Mouse (Mus musculus) splenic B cell, adult 2 months (primary cell): ENCODE results near the gene Colec11.

ENCODE experiments used
- DNase-seq: peaks from one replicate; pipeline ENCODE4 v3.0.0-alpha.2; 2011; ENCODE audit warnings: low read depth, low spot score
- H3K27me3 ChIP-seq: 2 replicates; pipeline ENCODE4 v1.6.1; 2012; ENCODE audit warnings: mild to moderate bottlenecking, low read length, moderate library complexity, mixed read lengths; ENCODE audit not compliant: control insufficient read depth, poor library complexity, insufficient read depth, severe bottlenecking
- H3K36me3 ChIP-seq: 2 replicates; pipeline ENCODE4 v1.6.1; 2012; ENCODE audit warnings: mild to moderate bottlenecking, low read length, moderate library complexity, mixed read lengths; ENCODE audit not compliant: control insufficient read depth, poor library complexity, insufficient read depth, severe bottlenecking

Colec11 gene

DNA sequence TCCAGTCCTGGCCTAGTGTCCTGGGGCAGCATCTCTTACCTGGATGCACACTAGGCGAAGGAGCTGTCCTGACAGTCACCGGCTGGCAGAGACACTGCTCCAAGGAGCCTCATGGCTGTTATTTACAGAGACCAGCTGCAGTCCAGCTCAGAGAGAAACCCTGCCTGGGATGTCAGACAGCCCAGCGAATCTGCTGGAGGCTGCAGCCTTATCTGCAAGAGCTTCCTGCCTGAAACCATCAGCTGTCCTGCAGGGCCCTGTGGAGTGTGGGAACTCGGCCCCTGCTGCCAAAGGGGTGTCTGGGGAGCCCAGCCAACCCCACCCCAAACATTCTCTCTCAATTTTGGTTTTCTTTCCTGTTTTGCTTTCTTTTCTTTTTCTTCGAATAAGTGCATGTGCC lies at the start of gene Colec11:
Gene Colec11 (minus strand): TSS at position 183 of the 400 bp plus-strand sequence.
- no peaks in the 10 kb centered on the region for H3K36me3 ChIP-seq
- DNase-seq = no peak

DNA sequence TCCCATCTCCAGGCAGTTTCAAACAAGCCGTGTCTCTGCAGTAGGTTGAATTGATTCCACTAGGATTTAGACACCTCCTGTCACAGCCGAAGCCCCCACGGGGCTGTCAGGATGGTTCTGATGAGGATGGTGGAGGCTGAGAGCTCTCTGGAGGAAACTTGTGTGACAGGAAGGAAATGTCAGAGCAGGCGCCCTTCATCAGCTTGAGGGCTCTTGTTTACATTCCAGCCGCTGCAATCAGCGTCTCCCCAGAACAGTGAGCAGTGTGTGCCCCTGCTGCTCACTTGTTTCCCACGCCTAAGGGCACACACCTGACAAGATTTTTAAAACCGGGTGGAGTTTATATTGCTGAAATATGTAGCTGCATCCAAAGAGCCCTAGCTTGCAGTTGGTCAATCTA lies 44.1 kb upstream of the Colec11 start:
- DNase-seq = no peak
- H3K27me3 ChIP-seq = no peaks in the 10 kb centered on the region
- H3K36me3 ChIP-seq = no peaks in the 10 kb centered on the region

More for the DNA sequence above, at the start of gene Colec11:
- no peaks in the 10 kb centered on the region for H3K27me3 ChIP-seq

DNA sequence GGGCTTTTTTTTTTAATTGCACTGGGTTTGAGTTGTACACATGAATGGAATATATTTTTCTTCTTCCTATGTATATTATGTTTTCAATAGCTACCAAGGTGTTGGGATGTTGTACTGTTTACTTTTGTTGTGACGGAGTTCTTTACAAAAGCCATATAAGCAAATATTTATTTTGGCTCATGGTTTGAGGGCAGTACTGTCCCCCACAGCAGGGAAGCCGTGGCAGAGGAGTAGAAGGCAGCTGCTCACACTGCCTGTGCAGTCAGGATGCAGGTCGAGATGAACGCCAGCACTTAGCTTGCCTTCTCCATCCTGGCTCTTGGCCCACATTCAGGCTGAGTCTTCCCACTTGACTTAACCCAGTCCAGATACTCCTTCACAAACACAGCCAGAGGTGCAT lies 43.6 kb upstream of the Colec11 start:
- no peak for DNase-seq
- H3K27me3 ChIP-seq = no peaks in the 10 kb centered on the region
- no peaks in the 10 kb centered on the region for H3K36me3 ChIP-seq

DNA sequence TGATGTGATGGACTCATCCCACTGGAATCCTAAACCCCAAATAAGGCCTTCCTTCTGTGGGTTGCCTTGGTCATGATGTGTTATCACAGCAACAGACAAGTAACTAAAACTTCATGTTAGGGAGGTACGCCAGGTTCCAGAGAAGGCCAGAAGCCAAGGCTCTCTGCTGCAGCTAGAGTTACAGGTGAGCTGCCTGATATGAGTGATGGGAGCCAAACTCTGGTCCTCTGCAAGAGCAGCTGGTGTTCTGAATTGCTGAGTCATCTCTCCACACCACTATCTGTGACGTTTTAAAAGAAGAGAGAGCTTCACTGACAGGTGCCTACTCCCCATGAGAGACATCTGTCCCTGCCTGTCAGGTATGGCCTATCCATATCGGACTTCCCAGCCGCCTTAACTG lies 39.5 kb upstream of the Colec11 start:
- peaks cover 5% of the 10 kb centered on the region; the same call in 1 of the 2 replicates for H3K36me3 ChIP-seq
- no peaks in the 10 kb centered on the region for H3K27me3 ChIP-seq
- DNase-seq = no peak

DNA sequence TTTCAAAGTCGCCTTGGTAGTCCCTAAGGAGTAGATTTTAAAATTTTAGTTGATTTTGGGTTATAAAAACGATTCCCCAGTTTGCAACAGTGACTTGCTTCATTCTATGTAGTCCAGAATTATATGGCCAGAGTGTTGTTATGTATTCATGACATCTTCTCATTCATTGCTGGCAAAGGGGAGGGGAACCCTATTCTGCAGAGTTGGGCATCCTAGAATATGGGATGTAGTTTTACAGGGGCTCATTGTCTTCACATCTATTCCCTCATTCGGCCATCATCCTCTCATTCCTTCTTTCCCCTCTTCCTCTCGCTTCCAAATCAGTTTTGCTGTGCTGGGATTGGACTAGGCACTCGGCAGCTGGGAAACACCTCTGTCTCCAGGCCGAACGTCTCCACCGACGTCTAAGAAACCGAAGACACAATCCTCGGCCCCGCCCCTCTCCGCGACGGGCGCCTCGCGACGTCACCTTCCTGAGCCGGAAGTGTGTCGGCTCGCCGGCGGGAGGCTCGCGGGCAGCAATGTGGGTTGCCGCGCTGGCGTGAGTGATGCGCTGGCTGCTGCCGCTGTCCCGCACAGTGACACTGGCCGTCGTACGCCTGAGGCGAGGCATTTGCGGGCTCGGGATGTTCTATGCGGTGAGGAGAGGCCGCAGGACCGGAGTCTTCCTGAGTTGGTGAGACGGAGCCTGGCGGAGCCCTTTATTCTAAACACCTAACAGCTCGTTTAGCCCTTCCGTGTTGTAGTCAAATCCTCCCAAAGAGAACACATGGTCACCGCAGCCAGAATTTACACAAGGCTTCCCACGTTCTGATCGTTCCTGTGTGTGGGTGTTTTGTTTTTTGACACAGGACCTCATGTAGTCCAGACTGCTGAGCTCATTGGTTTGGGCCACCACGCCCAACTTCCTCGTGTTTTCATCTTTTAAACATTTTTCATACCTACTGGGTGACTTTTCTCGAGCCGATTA lies 26.2 kb upstream of the Colec11 start, which contains the start of gene Rnaseh1:
Gene Rnaseh1 (plus strand): TSS at position 462 of the 970 bp plus-strand sequence.
- H3K27me3 ChIP-seq = no peaks in the 10 kb centered on the region
- peak; percentile 88 for DNase-seq
- peaks cover 5% of the 10 kb centered on the region; the same call in 1 of the 2 replicates for H3K36me3 ChIP-seq

DNA sequence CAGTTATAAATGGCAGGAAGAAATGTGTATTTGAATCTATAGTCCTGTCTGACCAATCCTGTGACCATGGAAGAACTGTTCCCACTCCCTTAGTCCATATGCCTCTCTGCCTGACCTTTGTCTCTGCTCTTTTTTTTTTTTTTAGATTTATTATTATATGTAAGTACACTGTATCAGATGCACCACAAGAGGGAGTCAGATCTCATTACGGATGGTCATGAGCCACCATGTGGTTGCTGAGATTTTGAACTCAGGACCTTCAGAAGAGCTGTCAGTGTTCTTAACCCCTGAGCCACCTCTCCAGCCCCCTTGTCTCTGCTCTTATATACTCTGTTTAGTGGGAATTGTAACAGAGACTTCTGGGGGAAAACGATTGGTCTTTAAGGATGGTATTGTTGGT lies 15.6 kb upstream of the Colec11 start:
- peaks cover 3% of the 10 kb centered on the region; the same call in 1 of the 2 replicates for H3K36me3 ChIP-seq
- peak; percentile 45 for DNase-seq
- H3K27me3 ChIP-seq = no peaks in the 10 kb centered on the region

DNA sequence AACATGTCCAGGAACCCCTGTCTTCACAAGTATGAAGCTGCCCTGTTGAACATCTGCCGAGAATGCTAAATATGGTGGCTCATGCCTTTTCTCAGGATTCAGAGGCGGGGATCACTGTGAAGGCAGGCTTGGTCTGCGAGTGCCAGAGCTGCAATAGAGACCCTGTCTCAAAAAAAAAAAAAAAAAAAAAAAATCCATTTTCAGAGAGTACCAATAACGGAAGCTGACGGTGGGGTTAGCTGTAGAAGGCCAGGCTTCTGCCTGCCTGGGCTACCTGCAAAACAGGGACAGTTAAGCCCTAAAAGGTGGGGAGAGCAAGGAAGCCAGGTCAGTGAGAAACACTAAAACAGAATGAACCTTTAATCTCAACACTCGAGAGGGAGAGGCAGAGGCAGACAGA lies 13.4 kb upstream of the Colec11 start:
- no peaks in the 10 kb centered on the region for H3K27me3 ChIP-seq
- H3K36me3 ChIP-seq = peaks cover 11% of the 10 kb centered on the region
- DNase-seq = no peak

DNA sequence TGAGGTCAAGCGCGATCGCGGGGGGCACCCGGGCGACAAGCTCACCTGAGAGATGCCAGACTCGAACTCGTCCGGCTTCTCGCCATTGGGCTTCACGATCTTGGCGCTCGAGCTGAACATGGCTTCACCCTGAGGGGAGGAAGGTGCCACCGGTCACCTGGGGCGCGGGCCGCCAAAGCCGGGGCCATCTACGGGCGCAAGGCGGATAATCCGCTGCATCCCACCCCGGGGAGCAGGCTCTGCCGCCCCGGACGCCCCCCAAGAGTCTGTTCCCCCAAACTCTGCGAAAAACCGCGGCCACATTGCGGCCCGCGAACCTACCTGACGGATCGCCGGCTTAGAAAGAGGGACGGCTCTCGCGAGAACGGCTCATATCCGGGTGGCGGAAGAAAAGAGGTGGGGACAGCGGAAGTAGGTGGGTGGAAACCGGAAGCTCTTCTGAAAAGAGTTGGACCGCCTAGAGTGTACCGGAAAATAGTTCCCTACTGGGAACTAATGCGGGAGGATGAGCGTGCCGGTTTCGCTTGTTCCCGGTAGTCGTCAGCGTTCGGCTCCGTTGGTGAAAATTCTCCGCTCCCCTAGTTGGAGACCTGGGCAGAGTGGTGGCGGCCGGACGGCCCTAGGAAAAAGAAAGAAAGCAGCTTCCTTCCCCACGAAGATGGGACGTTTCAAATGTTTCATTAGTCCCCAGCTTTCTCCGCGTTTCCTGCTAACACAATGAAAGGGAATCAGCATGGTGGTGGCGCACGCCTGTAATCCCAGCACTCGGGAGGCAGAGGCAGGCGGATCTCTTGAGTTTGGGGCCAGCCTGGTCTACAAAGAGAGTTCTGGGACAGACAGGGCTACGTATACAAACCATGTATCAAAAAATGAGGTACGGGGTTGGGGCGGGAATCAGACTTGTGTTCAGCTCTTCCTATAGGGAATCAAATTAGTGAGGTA lies 12.6 kb upstream of the Colec11 start, which contains the start of gene Rps7:
Gene Rps7 (minus strand): TSS at position 419 of the 942 bp plus-strand sequence.
- no peaks in the 10 kb centered on the region for H3K27me3 ChIP-seq
- H3K36me3 ChIP-seq = peaks cover 11% of the 10 kb centered on the region
- peak; percentile 96 for DNase-seq

DNA sequence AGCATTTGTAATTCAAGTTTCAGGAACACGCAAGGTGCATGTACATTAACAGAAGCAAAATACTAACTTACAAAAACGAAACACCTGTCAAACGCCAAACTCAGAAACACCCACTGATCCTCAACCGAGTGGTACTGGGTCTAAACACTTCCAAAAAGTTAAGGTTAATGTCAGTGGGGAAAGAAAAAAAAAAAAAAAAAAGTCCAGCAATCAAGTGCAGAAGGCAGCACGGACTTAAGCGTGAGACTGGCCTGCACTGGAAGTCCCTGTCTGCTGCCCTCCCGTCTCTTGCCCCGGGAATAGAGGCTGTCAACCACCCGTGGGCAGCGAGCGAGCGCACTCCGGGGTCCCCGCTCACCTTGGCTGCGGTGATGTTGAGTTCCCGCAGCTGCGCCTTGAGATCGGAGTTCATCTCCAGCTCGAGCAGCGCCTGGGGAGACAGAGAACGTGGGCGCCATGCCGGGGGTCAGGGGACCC lies 11.9 kb upstream of the Colec11 start:
- no peaks in the 10 kb centered on the region for H3K27me3 ChIP-seq
- DNase-seq = no peak
- peaks cover 14% of the 10 kb centered on the region for H3K36me3 ChIP-seq

DNA sequence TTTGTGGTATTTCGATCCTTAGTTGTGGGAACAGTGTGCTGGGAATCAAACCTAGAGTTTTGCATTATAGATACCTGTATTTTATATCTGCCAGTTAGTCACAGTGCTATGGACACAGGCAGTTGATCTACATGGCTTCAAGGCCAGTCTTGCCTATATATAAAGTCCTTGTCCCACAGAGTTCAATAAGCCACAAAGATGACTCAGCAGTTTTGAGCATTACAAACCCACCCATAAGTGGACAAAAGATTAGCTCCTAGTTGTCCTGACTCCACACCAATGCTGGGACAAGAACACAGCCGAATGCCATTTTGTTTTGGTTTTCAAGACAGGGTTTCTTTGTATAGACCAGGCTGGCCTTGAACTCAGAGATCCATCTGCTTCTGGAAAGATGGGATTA lies 5.3 kb upstream of the Colec11 start:
- no peak for DNase-seq
- H3K36me3 ChIP-seq = peaks cover 19% of the 10 kb centered on the region
- H3K27me3 ChIP-seq = no peaks in the 10 kb centered on the region

DNA sequence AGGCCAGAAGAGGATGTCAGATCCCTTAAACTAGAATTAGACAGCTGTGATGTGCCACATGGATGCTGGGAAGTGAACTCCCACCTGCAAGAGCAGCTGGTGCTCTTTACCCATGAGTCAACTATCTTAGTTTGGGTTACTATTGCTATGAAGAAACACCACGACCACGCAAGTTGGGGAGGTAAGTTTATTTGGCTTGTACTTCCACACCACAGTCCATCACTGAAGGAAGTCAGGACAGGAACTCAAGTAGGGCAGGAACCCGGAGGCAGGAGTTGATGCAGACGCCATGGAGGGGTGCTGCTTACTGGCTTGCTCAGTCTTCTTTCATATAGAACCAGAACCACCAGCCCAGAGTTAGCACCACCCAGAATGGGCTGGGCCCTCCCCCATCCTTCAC lies 3.9 kb upstream of the Colec11 start:
- no peaks in the 10 kb centered on the region for H3K27me3 ChIP-seq
- peaks cover 15% of the 10 kb centered on the region for H3K36me3 ChIP-seq
- DNase-seq = no peak

DNA sequence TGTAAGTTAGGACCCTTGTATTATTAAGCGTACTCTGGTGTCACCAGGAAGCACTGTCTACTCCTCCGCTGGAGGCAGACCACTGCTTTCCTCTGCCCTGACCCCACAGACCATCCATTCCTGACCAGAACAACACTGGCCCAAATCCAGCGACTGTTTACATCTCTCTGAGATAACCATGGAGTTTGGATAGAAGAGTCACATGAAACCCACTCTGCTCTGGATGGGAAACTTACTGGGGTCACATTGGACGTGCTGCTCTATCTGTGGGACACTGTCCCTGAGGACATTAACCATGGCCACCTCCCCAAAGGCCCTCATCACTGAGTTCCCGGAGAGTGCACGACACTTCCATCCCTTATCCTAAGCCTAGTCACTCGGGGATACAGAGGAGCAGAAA lies 2.2 kb upstream of the Colec11 start:
- DNase-seq = no peak
- peaks cover 12% of the 10 kb centered on the region; the same call in 1 of the 2 replicates for H3K36me3 ChIP-seq
- H3K27me3 ChIP-seq = no peaks in the 10 kb centered on the region

DNA sequence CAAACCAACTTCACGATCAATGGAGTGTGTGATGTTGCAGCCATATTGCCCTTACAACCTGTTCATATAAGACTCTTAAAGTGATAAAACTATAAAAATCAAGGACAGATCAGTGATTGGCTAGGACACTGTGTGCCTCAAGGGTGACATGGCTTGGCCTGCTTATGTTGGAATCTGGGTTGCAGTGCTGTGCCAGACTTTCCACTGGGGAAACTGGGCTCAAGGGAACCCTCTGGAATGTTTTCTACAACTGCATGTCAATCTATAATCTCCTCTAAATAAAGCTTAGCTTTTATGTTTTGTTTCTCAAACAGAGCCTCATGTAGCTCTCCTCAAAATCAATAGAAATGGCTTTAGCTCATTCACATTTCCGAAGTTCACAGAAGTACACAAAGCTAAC lies 1.1 kb upstream of the Colec11 start:
- no peaks in the 10 kb centered on the region for H3K27me3 ChIP-seq
- H3K36me3 ChIP-seq = peaks cover 3% of the 10 kb centered on the region; the same call in 1 of the 2 replicates
- no peak for DNase-seq

DNA sequence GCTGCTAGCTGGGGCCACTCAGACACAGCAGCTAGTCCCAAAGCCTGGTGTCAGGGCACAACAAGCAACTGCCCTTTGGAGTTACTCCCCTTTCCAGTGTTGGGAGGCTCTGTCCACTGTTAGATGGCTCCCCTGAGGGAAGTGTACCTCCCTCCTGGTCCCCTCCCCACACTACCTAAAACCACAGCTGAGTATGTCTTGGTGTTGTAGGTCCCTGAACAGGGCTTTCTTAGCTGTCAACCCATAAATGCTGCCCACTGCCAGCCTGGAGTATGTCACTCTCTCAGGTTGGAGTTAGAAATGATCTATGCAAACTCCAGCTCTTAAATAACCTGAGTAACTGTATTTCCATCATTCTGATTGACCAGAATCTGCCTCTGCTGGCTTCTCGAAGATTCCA lies 536 bp downstream of the Colec11 start:
- no peak for DNase-seq
- no peaks in the 10 kb centered on the region for H3K27me3 ChIP-seq

More for the DNA sequence above, 536 bp downstream of the Colec11 start:
- no peaks in the 10 kb centered on the region for H3K36me3 ChIP-seq
